Mouse (Mus musculus): ENCODE data around the gene Trcg1. TPM values are rescaled to one million over a fixed set of nuclear protein-coding genes. Genes with fewer than 3 reads are reported as not detected.
A peak's percentile ranks its signal among the peaks of the same experiment; 100 is the strongest.
"Not testable (repeated sequence)": the region's sequence is repeated elsewhere in the genome, so short reads cannot be mapped to it uniquely, and the experiment has no call there.

Trcg1 gene
- total and polyA plus RNA-seq, 2 experiments: not detected

- Histone ChIP-seq H3K79me2 (ENCODE audit: control insufficient read depth, insufficient read depth, low read length) (no peaks in the 10 kb centered on the region), H3K4me3 (ENCODE audit: insufficient read depth, low read depth, low read length) (no peak overlapping the region), H3K36me3 (ENCODE audit: control insufficient read depth, insufficient read depth, low read length) (no peaks in the 10 kb centered on the region), H3K9ac (ENCODE audit: low read depth, low read length) (no peak overlapping the region), H3K27me3 (ENCODE audit: control insufficient read depth, insufficient read depth, low read length) (no peaks in the 10 kb centered on the region), H3K27ac (replicated peaks; ENCODE audit: insufficient read depth, low read depth, low read length) (no peak overlapping the region), H3K4me1 (ENCODE audit: control insufficient read depth, insufficient read depth, low read length) (peaks cover 21% of the 10 kb centered on the region)
- 8% methylated on average over 6 of the region's 6 CpGs for WGBS
- TF ChIP-seq CTCF (IDR thresholded peaks at IDR 0.05; ENCODE audit: low read depth, low read length) (peak; percentile 72), POLR2A (IDR thresholded peaks at IDR 0.05; ENCODE audit: extremely low read depth, insufficient read depth, low read length) (no peak)
- DNase-seq (ENCODE audit: extremely low read depth, low read depth, low spot score): peak; percentile 54
These were observed 16.0 kb upstream of the Trcg1 start for GRCm38 (mm10) chr9:57220356-57220755.

DNA sequence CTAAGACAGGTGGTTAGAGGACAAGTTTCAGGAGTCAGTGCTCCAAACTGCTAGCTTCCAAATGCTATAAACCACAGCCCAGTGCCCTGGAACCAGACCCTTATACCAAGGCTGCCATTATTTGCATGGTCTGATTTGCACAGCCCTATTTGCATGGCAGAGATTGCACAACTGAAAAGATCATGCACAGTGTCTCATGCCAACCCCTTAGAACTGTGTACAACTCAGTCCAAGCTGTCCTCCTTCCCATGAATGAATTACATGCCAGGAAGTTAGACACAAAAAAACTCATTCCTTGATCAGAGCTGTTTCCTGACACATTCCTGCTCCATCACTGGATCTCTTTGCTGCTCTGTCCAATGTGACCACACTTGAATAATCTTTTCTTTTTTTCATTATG lies 13.0 kb upstream of the Trcg1 start:
- Histone ChIP-seq H3K27ac (replicated peaks; ENCODE audit: insufficient read depth, low read depth, low read length) (no peak overlapping the region), H3K36me3 (ENCODE audit: control insufficient read depth, insufficient read depth, low read length) (no peaks in the 10 kb centered on the region), H3K4me1 (ENCODE audit: control insufficient read depth, insufficient read depth, low read length) (peaks cover 16% of the 10 kb centered on the region), H3K9ac (ENCODE audit: low read depth, low read length) (no peak overlapping the region), H3K27me3 (ENCODE audit: control insufficient read depth, insufficient read depth, low read length) (no peaks in the 10 kb centered on the region), H3K79me2 (ENCODE audit: control insufficient read depth, insufficient read depth, low read length) (no peaks in the 10 kb centered on the region), H3K4me3 (ENCODE audit: insufficient read depth, low read depth, low read length) (no peak overlapping the region)
- DNase-seq (ENCODE audit: extremely low read depth, low read depth, low spot score): peak; percentile 96
- TF ChIP-seq CTCF (IDR thresholded peaks at IDR 0.05; ENCODE audit: low read depth, low read length): no peak
- TF ChIP-seq POLR2A (IDR thresholded peaks at IDR 0.05; ENCODE audit: extremely low read depth, insufficient read depth, low read length): no peak

DNA sequence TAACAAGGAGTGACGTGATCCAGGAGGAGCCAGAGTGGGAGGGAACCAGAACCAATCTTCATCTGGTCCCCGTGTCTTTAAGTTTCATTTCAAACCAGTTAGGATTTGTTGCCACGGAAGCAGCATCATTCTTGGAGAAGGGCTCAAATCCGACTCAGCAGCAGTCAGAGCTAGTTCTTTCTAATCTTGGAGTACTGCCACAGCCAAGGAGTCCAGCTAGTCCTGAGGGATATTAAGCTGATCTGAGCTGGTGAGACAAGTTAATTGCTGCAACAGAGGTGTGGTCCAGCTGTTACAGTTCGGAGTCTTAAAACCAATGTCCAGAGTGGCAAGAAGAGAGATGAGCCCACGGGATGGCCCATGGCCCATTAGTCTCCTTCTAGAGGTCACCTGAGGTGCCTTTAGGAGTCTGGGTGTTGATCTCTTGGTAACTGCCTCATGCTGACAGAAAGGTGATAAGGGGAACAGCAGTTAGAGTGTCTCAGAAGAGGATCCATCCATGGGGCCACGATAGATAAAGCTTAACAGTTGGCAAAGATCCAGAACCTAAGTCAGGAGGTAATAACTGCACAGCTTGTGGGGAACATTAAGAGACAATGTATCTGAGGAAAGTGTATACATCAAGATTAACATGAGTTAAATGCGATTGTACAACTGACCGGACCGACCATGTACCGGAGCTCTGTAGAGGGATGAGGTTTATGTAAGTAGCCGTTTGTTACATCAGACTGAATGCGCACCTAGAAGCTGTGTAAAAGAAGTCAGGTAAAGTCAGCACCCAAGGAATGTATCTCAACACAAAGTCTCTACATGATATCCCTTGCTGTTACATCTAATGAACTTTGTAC lies 10.4 kb upstream of the Trcg1 start:
- Histone ChIP-seq H3K9ac (ENCODE audit: low read depth, low read length) (no peak overlapping the region), H3K79me2 (ENCODE audit: control insufficient read depth, insufficient read depth, low read length) (no peaks in the 10 kb centered on the region), H3K36me3 (ENCODE audit: control insufficient read depth, insufficient read depth, low read length) (no peaks in the 10 kb centered on the region), H3K27me3 (ENCODE audit: control insufficient read depth, insufficient read depth, low read length) (no peaks in the 10 kb centered on the region), H3K4me3 (ENCODE audit: insufficient read depth, low read depth, low read length) (no peak overlapping the region), H3K27ac (replicated peaks; ENCODE audit: insufficient read depth, low read depth, low read length) (no peak overlapping the region), H3K4me1 (ENCODE audit: control insufficient read depth, insufficient read depth, low read length) (peaks cover 13% of the 10 kb centered on the region)
- no peak for DNase-seq (ENCODE audit: extremely low read depth, low read depth, low spot score)
- WGBS: 87% methylated on average over 13 of the region's 13 CpGs
- TF ChIP-seq POLR2A (IDR thresholded peaks at IDR 0.05; ENCODE audit: extremely low read depth, insufficient read depth, low read length) (no peak), CTCF (IDR thresholded peaks at IDR 0.05; ENCODE audit: low read depth, low read length) (no peak)

DNA sequence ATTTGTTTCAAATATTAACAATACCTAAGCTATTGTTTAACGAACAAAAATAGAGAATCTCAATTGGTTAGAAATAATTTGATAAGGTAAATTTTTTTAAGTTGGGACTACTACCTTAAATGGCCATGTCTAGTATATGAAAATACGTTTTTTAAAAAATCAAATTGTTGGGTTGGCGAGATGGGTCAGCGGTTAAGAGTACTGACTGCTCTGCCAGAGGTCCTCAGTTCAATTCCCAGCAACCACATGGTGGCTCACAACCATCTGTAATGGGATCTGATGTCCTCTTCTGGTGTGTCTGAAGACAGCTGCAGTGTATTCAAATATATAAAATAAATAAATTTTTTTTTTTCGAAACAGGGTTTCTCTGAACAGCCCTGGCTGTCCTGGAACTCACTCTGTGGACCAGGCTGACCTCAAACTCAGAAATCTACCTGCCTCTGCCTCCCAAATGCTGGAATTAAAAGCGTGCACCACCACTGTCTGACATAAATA lies 9.7 kb upstream of the Trcg1 start:
- H3K9ac ChIP-seq (ENCODE audit: low read depth, low read length); DNase-seq (ENCODE audit: extremely low read depth, low read depth, low spot score); H3K27ac ChIP-seq (replicated peaks; ENCODE audit: insufficient read depth, low read depth, low read length); H3K79me2 ChIP-seq (ENCODE audit: control insufficient read depth, insufficient read depth, low read length); H3K4me3 ChIP-seq (ENCODE audit: insufficient read depth, low read depth, low read length); H3K36me3 ChIP-seq (ENCODE audit: control insufficient read depth, insufficient read depth, low read length); H3K27me3 ChIP-seq (ENCODE audit: control insufficient read depth, insufficient read depth, low read length): not testable (repeated sequence)
- WGBS: 89% methylated on average over 6 of the region's 6 CpGs
- peaks cover 13% of the 10 kb centered on the region for H3K4me1 ChIP-seq (ENCODE audit: control insufficient read depth, insufficient read depth, low read length)

GRCm38 (mm10) chr9:57227203-57227602 lies 9.2 kb upstream of the Trcg1 start:
- no peaks in the 10 kb centered on the region for H3K36me3 ChIP-seq (ENCODE audit: control insufficient read depth, insufficient read depth, low read length)
- H3K9ac ChIP-seq (ENCODE audit: low read depth, low read length): no peak overlapping the region
- H3K4me1 ChIP-seq (ENCODE audit: control insufficient read depth, insufficient read depth, low read length): peaks cover 13% of the 10 kb centered on the region
- DNase-seq (ENCODE audit: extremely low read depth, low read depth, low spot score): no peak
- WGBS: 86% methylated on average over 5 of the region's 5 CpGs
- no peaks in the 10 kb centered on the region for H3K27me3 ChIP-seq (ENCODE audit: control insufficient read depth, insufficient read depth, low read length)
- TF ChIP-seq CTCF (IDR thresholded peaks at IDR 0.05; ENCODE audit: low read depth, low read length) (no peak), POLR2A (IDR thresholded peaks at IDR 0.05; ENCODE audit: extremely low read depth, insufficient read depth, low read length) (no peak)
- no peak overlapping the region for H3K27ac ChIP-seq (replicated peaks; ENCODE audit: insufficient read depth, low read depth, low read length)
- H3K79me2 ChIP-seq (ENCODE audit: control insufficient read depth, insufficient read depth, low read length): no peaks in the 10 kb centered on the region
- H3K4me3 ChIP-seq (ENCODE audit: insufficient read depth, low read depth, low read length): no peak overlapping the region

GRCm38 (mm10) chr9:57228186-57228585 lies 8.2 kb upstream of the Trcg1 start:
- Histone ChIP-seq H3K4me1 (ENCODE audit: control insufficient read depth, insufficient read depth, low read length) (peaks cover 13% of the 10 kb centered on the region), H3K27me3 (ENCODE audit: control insufficient read depth, insufficient read depth, low read length) (no peaks in the 10 kb centered on the region), H3K79me2 (ENCODE audit: control insufficient read depth, insufficient read depth, low read length) (no peaks in the 10 kb centered on the region), H3K4me3 (ENCODE audit: insufficient read depth, low read depth, low read length) (no peak overlapping the region), H3K27ac (replicated peaks; ENCODE audit: insufficient read depth, low read depth, low read length) (no peak overlapping the region), H3K36me3 (ENCODE audit: control insufficient read depth, insufficient read depth, low read length) (no peaks in the 10 kb centered on the region), H3K9ac (ENCODE audit: low read depth, low read length) (no peak overlapping the region)
- WGBS: 84% methylated on average over 4 of the region's 4 CpGs
- no peak for TF ChIP-seq CTCF (IDR thresholded peaks at IDR 0.05; ENCODE audit: low read depth, low read length)
- TF ChIP-seq POLR2A (IDR thresholded peaks at IDR 0.05; ENCODE audit: extremely low read depth, insufficient read depth, low read length): no peak
- no peak for DNase-seq (ENCODE audit: extremely low read depth, low read depth, low spot score)
